Mouse (Mus musculus) WW6 (cell line): ENCODE results near the gene Gpr37l1.

Experiments
- DNase-seq: peaks from one replicate; pipeline ENCODE4 v3.0.0-alpha.2; 2013; ENCODE audit warnings: low read depth, low spot score

Gene Gpr37l1

GRCm38 (mm10) chr1:135148476-135148875, 19.0 kb downstream of the Gpr37l1 start:
- no peak for DNase-seq

DNA sequence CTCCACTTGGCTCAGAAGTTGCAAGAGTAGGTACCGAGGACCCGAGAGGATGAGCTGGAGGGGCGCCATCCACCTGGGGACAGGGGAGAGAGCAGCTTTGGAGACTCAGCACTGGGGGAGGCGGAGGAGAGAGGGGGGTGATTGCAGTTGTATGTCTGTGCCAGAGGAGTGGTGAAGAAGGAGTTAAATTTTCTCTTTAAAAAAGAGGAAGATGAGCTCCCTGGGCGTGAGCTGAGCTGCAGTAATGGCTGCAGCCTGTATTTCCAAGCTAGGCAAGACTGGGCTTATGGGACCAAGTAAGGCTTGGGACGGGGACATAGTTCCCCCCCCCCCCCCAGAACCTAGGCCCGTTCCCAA, 19.8 kb downstream of the Gpr37l1 start:
- no peak for DNase-seq

- DNase-seq: no peak
These were observed 20.4 kb downstream of the Gpr37l1 start for GRCm38 (mm10) chr1:135146946-135147701.

- DNase-seq: no peak
These were observed 21.2 kb downstream of the Gpr37l1 start, which contains the start of gene Arl8a for GRCm38 (mm10) chr1:135146077-135146945. TSS of gene Arl8a (plus strand) at chr1:135146824.

- DNase-seq: no peak
These were observed 23.5 kb downstream of the Gpr37l1 start for GRCm38 (mm10) chr1:135143940-135144339.

GRCm38 (mm10) chr1:135142452-135142851, 25.0 kb downstream of the Gpr37l1 start:
- no peak for DNase-seq

DNA sequence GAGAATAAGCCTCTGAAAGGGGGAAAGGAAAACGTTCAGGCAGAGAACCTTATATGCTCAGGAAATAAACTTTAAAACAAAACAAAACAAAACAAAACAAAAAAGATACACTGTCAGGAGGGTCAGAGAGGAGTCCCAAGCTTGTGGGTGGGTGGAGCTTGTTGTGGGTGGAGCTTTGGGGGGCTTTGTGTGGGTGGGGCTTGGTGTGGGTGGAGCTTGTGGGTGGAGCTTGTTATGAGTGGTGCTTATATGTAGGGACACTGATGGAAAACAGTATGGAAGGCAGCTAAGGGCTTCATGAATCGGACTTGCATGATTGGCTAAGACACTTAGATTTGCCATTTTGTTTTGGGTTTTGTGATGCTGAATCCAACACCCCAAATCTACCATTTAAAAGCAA, 27.6 kb downstream of the Gpr37l1 start:
- no peak for DNase-seq

DNA sequence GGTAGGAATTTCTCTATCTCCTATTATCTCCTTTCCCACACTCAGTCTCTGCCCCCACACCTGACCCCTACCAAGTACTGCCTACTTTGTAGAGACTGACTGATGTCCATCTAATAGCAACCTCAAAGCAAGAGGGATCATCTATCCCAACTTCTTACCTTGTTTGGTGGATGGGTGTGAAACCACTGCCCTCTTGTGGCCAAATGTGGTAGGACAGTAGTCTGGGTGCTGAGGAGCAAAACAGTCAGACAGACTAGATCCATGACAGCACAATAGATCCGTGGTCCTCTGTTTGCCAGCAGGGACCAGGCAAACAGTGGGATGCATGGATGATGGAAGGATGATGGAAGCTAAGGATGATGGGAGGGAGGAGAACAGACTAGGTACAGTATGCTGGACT, 31.0 kb downstream of the Gpr37l1 start:
- DNase-seq: no peak

- no peak for DNase-seq
These were observed 32.2 kb downstream of the Gpr37l1 start for GRCm38 (mm10) chr1:135135111-135135787.

DNA sequence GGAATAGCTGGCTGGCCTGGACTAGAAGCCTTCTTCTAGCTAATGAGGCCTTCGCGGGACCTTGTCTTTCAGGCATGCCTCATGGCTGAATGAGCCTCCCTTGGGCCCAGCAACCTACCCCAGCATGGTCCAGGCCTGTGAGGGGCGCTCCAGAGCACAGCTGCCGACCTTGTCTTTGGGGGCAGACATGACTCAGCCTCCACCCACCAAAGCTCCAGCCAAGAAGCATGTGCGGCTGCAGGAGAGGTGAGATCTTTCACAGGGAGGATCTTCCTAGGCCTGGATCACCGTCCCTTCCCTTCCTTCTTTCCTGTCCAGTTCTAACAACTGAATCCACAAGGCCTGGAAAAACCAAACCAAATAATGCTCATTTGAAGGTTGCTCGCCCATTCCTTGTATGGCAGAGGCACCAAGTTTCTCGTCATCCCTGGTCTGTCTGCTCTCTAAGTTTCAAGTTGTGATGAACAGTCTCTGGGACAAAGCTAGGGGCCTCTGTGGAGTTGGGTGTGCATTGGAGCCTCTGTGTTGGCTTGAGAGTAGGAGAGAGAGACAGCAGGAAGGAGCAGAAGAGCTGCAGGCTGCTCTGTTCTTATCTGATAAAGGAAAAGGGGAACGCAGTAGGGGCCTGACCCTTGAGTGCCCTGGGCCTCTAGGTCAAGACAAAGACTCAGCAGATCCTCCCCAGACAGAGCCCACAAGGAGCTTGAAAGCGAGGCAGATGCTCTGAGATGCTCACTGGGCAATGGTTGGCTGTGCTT, 33.6 kb downstream of the Gpr37l1 start:
- no peak for DNase-seq

- no peak for DNase-seq
These were observed 34.5 kb downstream of the Gpr37l1 start for GRCm38 (mm10) chr1:135132893-135133369.

- no peak for DNase-seq
These were observed 35.0 kb downstream of the Gpr37l1 start, which contains the start of gene Ptpn7 for GRCm38 (mm10) chr1:135132473-135132872. TSS of gene Ptpn7 (plus strand) at chr1:135132700.

DNA sequence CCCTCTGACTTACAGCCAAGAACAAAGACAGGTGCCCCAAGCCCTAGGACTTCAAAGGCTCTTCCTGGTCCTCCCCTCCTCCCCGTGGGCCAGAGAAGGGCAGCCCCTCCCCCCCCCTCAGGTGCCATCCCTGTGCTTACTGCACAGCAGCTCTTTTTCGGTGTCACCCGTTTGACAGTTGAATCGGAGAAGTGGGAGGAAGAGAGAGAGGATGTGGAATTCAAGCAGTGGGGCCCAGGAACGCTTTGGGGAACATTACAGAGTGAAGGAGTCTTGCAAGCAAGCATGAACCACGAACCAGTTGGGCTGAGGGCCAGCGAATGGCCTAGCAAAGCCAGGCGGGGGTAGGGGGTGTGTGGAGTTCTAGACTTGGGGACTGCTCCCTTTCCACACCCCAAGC, 35.9 kb downstream of the Gpr37l1 start:
- no peak for DNase-seq

- no peak for DNase-seq
These were observed 36.4 kb downstream of the Gpr37l1 start for GRCm38 (mm10) chr1:135131034-135131433.

DNA sequence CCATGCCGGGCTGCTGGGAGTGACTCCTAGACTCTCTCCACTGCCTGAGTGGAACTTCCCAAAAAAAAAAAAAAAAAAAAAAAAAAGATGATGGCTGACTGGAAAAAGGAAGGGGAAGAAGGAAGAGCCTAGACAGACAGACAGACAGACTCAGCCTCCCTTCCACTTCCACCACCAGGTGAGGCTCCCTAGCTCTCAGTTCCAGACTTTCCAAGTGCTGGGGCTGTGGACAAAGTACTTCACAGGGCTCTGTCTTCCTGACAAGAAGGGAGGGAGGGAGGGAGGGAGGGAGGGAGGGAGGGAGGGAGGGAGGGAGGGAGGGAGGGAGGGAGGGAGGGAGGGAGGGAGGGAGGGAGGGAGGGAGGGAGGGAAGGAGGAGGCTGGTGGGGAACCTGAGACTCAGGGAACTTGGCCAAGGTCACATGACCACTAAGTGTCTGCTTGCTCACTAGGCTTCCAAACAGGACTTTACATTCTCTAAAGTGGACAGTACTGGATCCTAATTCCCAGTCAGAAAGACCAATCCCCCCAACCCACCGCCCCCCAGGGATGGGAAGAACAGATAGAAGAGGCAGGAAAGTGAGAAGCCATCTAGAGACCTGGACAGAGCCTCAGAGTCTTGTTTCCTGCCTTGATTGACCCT, 37.0 kb downstream of the Gpr37l1 start:
- no peak for DNase-seq

- DNase-seq: no peak
These were observed 37.8 kb downstream of the Gpr37l1 start for GRCm38 (mm10) chr1:135129543-135130183.

DNA sequence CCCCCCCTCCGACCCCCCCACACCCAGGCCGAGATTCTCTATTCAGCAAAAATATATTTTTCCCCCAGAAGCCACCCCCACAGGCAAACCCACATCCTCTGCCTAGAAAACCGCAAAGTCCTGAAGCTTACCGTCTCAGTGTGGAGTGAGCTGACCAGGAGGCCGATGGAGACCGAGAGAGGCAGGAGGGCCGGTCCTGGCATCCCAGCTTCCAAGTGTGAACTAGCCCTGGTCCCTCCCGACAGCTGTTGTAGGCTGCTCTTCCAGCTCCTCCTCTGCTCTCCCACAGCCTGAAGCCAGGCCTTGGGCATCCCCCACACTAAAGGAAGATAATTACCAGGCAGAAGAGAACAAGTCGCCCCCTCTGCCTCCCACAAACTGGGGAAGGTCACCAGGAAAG, 38.5 kb downstream of the Gpr37l1 start:
- no peak for DNase-seq

DNA sequence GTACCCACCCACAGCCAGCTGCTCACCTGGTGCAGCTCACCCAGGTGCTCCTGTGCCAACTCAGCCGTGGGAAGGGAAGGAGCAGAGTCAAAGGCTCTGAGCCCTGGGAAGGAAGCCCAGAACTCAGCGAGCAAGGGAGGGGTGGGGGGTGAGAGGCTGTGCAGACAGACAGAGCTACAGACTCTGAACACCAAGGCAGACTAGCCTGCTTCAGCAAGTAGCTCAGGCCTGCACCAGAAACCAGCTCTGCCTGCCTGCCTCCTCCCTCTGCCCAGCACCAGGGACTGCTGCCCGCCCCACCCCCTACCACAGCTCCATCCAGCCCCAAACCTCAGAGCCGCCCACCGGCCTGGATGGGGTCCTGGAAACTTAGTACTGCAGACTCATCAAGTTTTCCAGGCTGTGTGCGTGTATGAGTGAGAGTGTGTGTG, 39.5 kb downstream of the Gpr37l1 start:
- DNase-seq: no peak

DNA sequence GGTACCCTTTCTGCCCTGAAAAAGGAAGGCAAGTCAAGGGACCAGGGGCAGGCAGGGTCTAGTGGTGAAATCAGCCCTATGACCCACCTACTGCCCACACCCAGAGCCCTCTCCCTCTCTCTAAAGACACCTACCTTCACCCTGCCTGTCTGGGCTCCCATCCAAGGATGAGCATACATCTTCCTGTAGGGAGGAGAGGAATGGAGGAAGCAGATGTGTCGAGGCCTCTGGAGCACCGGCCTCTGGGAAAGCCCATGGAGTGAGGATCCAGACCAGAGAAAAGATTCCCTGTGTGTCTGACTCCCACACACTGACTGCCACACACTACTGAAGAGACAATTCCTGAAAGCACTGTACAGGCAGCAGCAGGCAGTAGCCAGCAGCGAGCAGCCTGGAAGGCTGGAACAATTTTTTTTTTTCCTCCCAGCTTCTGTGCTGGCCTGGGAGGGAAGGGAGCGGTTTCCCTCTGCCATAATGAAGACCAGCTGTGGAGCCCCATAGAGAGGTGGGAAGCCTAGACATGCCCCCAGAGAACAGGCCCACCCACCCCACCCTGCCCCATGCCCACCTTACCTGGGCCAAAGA, 40.9 kb downstream of the Gpr37l1 start:
- no peak for DNase-seq

GRCm38 (mm10) chr1:135125990-135126389, 41.5 kb downstream of the Gpr37l1 start:
- DNase-seq: no peak
